Mouse (Mus musculus) T-helper 1 cell (primary cell): Measurements from ENCODE around the gene Echdc2.
"Not testable (repeated sequence)": the region's sequence is repeated elsewhere in the genome, so short reads cannot be mapped to it uniquely, and the experiment has no call there.

Experiments used
- in situ Hi-C: fragments of 300-600 bp; cut with MboI, MseI; formaldehyde crosslinking; loops from one replicate; pipeline ENCODE4 v1.15.1; 2025; ENCODE audit warnings: high pct_unique_total_duplicates

The Echdc2 gene

GRCm38 (mm10) chr4:108165152-108165895, at the start of gene Echdc2:
Gene Echdc2, plus strand, starts transcription at chr4:108165437.
- in situ Hi-C loops = loop anchor here (5.0 kb wide), 1 partner anchor 42 kb away; no protein-coding TSS in a partner anchor

- in situ Hi-C loops = no loop called here
These were observed 48.8 kb upstream of the Echdc2 start for GRCm38 (mm10) chr4:108116466-108116865.

- in situ Hi-C loops = no loop called here
These were observed 47.7 kb upstream of the Echdc2 start for GRCm38 (mm10) chr4:108117488-108117887.

GRCm38 (mm10) chr4:108117924-108118876, 47.0 kb upstream of the Echdc2 start:
- in situ Hi-C loops = no loop called here

GRCm38 (mm10) chr4:108124104-108124503, 41.1 kb upstream of the Echdc2 start:
- in situ Hi-C loops = loop anchor here (10.0 kb wide), 2 partner anchors 301 to 389 kb away; no protein-coding TSS in a partner anchor

- in situ Hi-C loops = loop anchor here (10.0 kb wide), 2 partner anchors 299 to 391 kb away; no protein-coding TSS in a partner anchor
These were observed 39.0 kb upstream of the Echdc2 start for GRCm38 (mm10) chr4:108126260-108126659.

GRCm38 (mm10) chr4:108127516-108127915, 37.7 kb upstream of the Echdc2 start:
- in situ Hi-C loops = loop anchor here (10.0 kb wide), 2 partner anchors 297 to 393 kb away; no protein-coding TSS in a partner anchor

GRCm38 (mm10) chr4:108128339-108128738, 36.9 kb upstream of the Echdc2 start:
- in situ Hi-C loops = loop anchor here (10.0 kb wide), 2 partner anchors 296 to 394 kb away; no protein-coding TSS in a partner anchor

- in situ Hi-C loops = no loop called here
These were observed 34.8 kb upstream of the Echdc2 start for GRCm38 (mm10) chr4:108130452-108130851.

GRCm38 (mm10) chr4:108136938-108137337, 28.3 kb upstream of the Echdc2 start:
- in situ Hi-C loops = no loop called here

- in situ Hi-C loops = loop anchor here (5.0 kb wide), 1 partner anchor 34 kb away; no protein-coding TSS in a partner anchor
These were observed 22.1 kb upstream of the Echdc2 start for GRCm38 (mm10) chr4:108143178-108143577.

- in situ Hi-C loops = loop anchor here (5.0 kb wide), 1 partner anchor 34 kb away; no protein-coding TSS in a partner anchor
These were observed 21.5 kb upstream of the Echdc2 start for GRCm38 (mm10) chr4:108143778-108144177.

GRCm38 (mm10) chr4:108144880-108145279, 20.4 kb upstream of the Echdc2 start, which contains the start of gene Scp2:
Gene Scp2, minus strand, starts transcription at chr4:108144998.
- in situ Hi-C loops = loop anchor here (5.0 kb wide), 1 partner anchor 32 kb away; no protein-coding TSS in a partner anchor

- in situ Hi-C loops = not testable (repeated sequence)
These were observed 19.7 kb upstream of the Echdc2 start for GRCm38 (mm10) chr4:108145554-108145953.

GRCm38 (mm10) chr4:108155141-108155540, 10.1 kb upstream of the Echdc2 start:
- in situ Hi-C loops = not testable (repeated sequence)

- in situ Hi-C loops = no loop called here
These were observed 3.3 kb upstream of the Echdc2 start for GRCm38 (mm10) chr4:108161936-108162335.

- in situ Hi-C loops = no loop called here
These were observed 1.9 kb upstream of the Echdc2 start for GRCm38 (mm10) chr4:108163291-108163690.

- in situ Hi-C loops = loop anchor here (5.0 kb wide), 1 partner anchor 40 kb away; no protein-coding TSS in a partner anchor
These were observed 1.6 kb downstream of the Echdc2 start for GRCm38 (mm10) chr4:108166874-108167273.

GRCm38 (mm10) chr4:108168056-108168455, 2.8 kb downstream of the Echdc2 start:
- in situ Hi-C loops = loop anchor here (5.0 kb wide), 1 partner anchor 39 kb away; no protein-coding TSS in a partner anchor

- in situ Hi-C loops = no loop called here
These were observed 17.0 kb downstream of the Echdc2 start for GRCm38 (mm10) chr4:108182278-108182677.

GRCm38 (mm10) chr4:108192821-108193323, 27.6 kb downstream of the Echdc2 start:
- in situ Hi-C loops = no loop called here
